Mouse (Mus musculus) regulatory T cell (primary cell): ENCODE measurements around the gene Pld2.
"Not testable (repeated sequence)": the region's sequence is repeated elsewhere in the genome, so short reads cannot be mapped to it uniquely, and the experiment has no call there.

Source experiments
- in situ Hi-C: fragments of 300-600 bp; cut with MboI, MseI; formaldehyde crosslinking; loops from one replicate; pipeline ENCODE4 v1.15.1; 2025; ENCODE audit warnings: high pct_unique_total_duplicates

Gene Pld2

GRCm38 (mm10) chr11:70525184-70525678 lies 14.6 kb upstream of the Pld2 start, which contains the start of gene Psmb6:
Psmb6 (plus strand) TSS chr11:70525367.
- in situ Hi-C loops, result loop anchor here (10.0 kb wide), 1 partner anchor 90 kb away; the partner anchor contains the start of genes 4930544D05Rik and Chrne

DNA sequence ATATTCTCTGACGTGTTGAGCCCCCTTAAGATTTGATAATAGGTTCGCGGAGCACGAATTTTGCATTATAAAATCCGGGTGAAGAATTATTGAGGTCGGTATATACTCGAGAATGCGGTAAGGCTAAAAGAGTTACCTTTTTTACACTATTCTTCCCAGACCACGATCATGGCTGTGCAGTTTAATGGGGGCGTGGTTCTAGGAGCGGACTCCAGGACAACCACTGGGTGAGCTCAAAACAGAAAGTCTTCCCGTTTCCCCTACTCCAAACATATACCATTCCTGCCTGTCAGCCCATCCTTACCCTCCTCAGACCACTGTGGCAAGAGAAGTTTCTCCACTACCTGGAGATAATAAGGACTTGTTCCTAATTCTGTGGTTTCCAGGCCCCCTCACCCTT lies 14.1 kb upstream of the Pld2 start:
- in situ Hi-C loops, result loop anchor here (10.0 kb wide), 1 partner anchor 89 kb away; the partner anchor contains the start of genes 4930544D05Rik and Chrne

- in situ Hi-C loops, result loop anchor here (10.0 kb wide), 1 partner anchor 89 kb away; the partner anchor contains the start of genes 4930544D05Rik and Chrne
These were observed 13.7 kb upstream of the Pld2 start for GRCm38 (mm10) chr11:70526211-70526610.

GRCm38 (mm10) chr11:70528610-70529009 lies 11.3 kb upstream of the Pld2 start:
- in situ Hi-C loops, result loop anchor here (10.0 kb wide), 1 partner anchor 86 kb away; the partner anchor contains the start of genes 4930544D05Rik and Chrne

DNA sequence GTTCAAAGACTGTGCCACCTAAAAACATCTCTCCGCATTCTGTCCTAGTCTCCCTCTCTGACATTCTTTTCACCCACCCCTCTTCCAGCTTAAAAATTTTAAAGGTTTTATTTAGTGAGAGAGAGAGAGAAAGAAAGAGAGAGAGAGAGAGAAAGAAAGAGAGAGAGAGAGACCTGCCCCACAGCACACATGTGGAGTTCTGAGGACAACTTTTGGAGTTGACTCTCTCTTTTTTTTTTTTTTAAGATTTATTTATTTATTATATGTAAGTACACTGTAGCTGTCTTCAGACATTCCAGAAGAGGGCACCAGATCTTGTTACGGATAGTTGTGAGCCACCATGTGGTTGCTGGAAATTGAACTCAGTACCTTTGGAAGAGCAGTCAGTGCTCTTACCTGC lies 8.8 kb upstream of the Pld2 start:
- in situ Hi-C loops, result not testable (repeated sequence)

- in situ Hi-C loops, result no loop called here
These were observed 7.0 kb upstream of the Pld2 start, which contains the start of gene Gm40193 for GRCm38 (mm10) chr11:70532839-70533238. Gm40193 (minus strand) TSS chr11:70532939.

GRCm38 (mm10) chr11:70539423-70539822 lies 441 bp upstream of the Pld2 start:
- in situ Hi-C loops, result no loop called here

DNA sequence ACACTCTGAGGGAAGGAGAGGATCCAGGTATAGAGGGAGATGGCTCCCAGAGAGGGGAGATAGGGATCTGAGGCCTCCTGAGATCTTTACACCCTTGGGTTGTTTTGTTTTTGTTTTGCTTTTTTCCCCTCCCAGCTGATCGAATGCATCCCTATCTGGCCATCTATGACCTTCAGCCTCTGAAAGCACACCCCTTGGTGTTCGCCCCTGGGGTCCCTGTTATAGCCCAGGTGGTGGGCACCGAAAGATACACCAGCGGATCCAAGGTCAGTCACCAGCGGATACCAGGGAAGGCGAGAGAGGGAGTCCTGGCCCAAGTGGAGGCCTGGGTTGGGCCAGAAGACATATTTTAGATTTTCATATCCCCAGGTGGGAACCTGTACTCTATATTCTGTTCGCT lies 1.1 kb downstream of the Pld2 start:
- in situ Hi-C loops, result no loop called here

- in situ Hi-C loops, result no loop called here
These were observed 1.6 kb downstream of the Pld2 start for GRCm38 (mm10) chr11:70541415-70541814.

DNA sequence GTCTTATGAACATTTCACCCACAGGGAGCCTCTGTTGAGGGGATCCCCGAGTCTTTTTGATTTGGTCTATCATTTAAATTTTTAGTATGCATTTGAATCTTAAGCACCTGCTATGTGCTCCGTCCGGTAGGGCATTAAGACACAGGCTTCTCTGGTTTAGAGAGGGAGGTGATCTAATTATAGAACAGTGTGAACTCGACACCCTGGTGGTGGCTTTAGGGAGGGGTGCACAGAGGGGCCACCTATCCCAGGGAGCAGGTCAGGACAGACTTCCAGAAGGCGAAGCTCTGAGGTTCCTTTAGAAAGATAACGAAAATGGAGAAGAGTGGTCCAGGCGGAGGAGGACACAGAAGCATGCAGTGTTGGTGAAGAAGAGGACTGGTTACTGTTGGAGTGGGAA lies 4.6 kb downstream of the Pld2 start:
- in situ Hi-C loops, result no loop called here

DNA sequence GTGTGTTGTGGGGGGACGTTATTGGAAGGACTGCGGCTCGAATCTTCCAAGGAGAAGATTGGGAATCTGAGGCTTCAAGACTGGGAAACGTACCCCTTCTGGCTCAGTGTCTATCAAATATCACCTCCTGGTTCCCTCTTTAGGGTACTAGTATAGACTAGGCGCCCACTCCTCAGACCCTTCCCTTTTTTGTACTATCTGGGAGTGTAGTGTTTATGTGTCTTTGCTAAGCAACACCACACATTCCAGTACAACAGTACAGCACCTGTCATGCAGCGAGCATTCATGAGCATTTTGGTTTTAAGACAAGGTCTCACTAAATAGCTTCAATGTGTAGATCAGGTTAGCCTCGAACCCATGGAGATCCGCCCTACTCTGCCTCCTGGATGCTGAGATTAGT lies 11.7 kb downstream of the Pld2 start:
- in situ Hi-C loops, result no loop called here

DNA sequence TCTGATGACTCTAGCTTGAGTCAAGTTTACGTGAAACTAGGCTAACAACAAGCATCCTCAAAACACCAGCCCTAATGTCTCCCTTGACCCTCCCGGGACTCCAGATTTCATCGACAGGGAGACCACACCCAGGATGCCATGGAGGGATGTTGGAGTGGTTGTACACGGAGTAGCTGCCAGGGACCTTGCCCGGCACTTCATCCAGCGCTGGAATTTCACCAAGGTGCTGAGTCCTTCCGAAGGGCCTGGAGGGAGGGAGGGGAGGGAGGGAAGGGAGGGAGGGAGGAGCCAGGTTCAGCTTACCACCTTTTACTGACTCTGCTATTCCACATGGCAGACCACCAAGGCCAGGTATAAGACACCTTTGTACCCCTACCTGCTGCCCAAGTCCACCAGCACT lies 14.1 kb downstream of the Pld2 start:
- in situ Hi-C loops, result no loop called here

GRCm38 (mm10) chr11:70557545-70557944 lies 17.7 kb downstream of the Pld2 start:
- in situ Hi-C loops, result no loop called here

GRCm38 (mm10) chr11:70561937-70562286 lies 22.0 kb downstream of the Pld2 start:
- in situ Hi-C loops, result no loop called here

- in situ Hi-C loops, result no loop called here
These were observed 22.6 kb downstream of the Pld2 start, which contains the start of gene Mink1 for GRCm38 (mm10) chr11:70562287-70562994. Mink1 (plus strand) TSS chr11:70562881.

DNA sequence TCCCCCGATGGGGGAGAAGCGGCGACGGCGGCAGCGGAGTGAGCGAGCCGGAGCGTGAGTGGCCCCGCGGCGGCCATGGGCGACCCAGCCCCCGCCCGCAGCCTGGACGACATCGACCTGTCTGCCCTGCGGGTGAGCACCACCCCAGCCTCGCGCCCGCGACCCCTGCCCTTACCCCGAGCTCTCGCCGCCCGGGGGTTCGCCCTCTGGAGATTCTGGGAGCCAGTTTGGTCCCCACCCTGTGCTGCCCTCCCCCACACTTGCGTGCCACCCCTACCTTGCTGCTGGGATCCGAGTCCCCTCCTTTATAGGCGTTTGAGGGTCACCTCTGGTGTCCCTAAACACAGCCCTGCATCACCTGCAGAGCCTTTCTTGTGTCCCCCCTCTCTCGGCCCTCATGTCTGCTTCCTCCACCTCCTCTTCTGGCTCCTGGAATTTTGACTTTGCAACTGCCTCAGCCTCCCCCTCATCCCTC lies 23.2 kb downstream of the Pld2 start:
- in situ Hi-C loops, result no loop called here

GRCm38 (mm10) chr11:70563470-70564275 lies 23.8 kb downstream of the Pld2 start:
- in situ Hi-C loops, result no loop called here

DNA sequence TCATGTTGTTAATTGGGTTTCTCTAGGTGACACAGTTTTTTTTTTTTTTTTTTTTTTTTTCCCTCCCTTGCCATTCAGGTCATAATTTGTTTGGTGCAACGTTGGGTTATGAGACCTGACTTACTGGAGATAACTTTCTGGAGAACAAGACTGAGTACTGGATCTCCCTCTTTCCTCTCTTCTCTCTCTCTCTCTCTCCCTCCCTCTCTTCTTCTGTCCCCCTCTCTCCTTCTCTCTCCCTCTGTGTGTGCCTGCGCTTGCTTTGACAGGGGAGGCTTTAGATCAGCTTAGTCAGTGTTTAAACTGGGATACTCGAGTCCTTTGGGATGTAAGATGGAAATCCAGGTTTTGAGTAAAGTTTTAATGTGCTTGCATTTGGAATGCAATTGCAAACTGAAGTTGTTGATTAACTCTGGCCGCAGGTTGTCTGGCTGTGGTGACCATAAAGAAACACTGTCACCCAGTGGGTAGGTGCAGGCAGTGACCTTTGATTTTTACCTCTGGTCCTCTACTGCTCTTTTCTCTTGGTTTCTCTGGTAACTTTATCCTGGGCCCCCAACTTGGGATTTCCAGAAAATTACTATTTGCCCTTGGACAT lies 24.5 kb downstream of the Pld2 start:
- in situ Hi-C loops, result no loop called here

- in situ Hi-C loops, result loop anchor here (5.0 kb wide), 1 partner anchor 36 kb away; no protein-coding TSS in a partner anchor
These were observed 26.7 kb downstream of the Pld2 start for GRCm38 (mm10) chr11:70566586-70566985.

GRCm38 (mm10) chr11:70570614-70571013 lies 30.8 kb downstream of the Pld2 start:
- in situ Hi-C loops, result not testable (repeated sequence)

DNA sequence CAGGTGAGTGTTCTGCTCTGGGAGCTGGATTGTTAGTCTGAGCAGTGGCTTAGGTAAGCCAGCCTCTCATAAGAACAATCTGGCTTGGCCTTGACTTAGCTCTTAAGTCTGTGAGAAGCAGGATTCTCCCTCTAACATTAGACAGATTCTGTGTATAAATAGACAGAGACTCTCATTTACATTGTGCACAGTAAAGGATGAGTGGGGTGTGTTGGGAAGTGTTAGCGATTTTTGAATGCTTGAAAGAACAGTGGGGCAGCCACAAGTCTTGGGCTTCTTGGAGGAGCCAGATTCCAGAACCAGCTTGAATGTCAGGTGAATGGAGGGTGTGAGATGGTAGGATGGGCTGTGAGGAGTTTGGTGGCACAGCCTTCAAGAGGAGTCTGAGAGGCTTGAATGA lies 31.8 kb downstream of the Pld2 start:
- in situ Hi-C loops, result no loop called here
